Mouse (Mus musculus): ENCODE results near the gene Olfr731. TPM values are rescaled to one million over a fixed set of nuclear protein-coding genes. Genes with fewer than 3 reads are reported as not detected.

Gene Olfr731
- not detected in 2 replicates for polyA plus RNA-seq (2012; rRNA removed)

- DNase-seq (ENCODE audit: low spot score) = no peak
These were observed at the start of gene Olfr731 for GRCm38 (mm10) chr14:50241766-50242165. Gene Olfr731, minus strand, starts transcription at chr14:50241866.

DNA sequence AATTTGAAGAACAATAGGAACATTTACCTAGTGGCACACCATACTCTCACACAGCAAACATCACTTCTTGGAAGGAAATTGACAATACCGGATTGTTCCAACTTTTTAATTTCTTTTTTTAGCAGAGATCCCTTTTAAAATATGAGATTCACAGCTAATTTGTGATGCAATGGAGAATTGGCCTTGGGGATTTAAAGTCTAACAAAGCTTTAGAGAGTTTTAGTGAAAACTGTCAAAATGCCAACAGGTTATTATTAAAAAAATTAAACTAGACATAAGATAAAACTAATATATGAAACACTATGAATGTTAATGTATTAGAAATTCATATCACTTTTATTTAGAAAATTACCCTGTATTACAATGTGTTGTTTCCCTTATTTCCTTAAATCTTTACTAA, 42.4 kb upstream of the Olfr731 start, which contains the start of gene Olfr732:
Gene Olfr732, minus strand, starts transcription at position 101 of the 400 bp plus-strand sequence.
- no peak for DNase-seq (ENCODE audit: low spot score)

DNA sequence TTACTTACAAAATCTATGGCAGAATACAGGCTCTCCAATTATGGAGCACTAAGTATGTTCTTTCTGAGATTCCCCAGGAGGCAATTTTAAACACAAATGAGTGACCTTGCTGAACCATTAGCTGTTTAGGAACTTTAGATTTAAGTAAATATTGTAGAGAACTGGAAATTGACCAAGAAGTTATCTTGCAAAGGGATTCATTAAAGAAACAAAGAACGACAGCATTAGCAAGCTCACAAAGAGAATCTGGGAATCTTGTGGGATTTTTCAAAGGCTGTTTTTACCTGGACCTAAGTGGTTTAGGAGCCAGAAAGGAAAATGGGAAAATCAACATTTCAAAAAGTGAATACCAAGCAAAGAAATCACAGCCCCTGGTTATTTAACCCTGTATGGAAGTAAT, 53.6 kb downstream of the Olfr731 start, which contains the start of gene Olfr730:
Gene Olfr730, minus strand, starts transcription at position 101 of the 400 bp plus-strand sequence.
- DNase-seq (ENCODE audit: low spot score) = no peak

Other genes with a start within 250 kb of the Olfr731 start
- not detected in 2 replicates for gene Olfr725, start 201.5 kb downstream of the Olfr731 start, polyA plus RNA-seq (2012; rRNA removed)
- gene Olfr726, start 150.9 kb downstream of the Olfr731 start, polyA plus RNA-seq (2012; rRNA removed) = not detected in 2 replicates
- gene Olfr727, start 118.7 kb downstream of the Olfr731 start, polyA plus RNA-seq (2012; rRNA removed) = not detected in 2 replicates
- not detected in 2 replicates for gene Olfr728, start 99.2 kb downstream of the Olfr731 start, polyA plus RNA-seq (2012; rRNA removed)
- not detected in 2 replicates for gene Olfr729, start 89.0 kb downstream of the Olfr731 start, polyA plus RNA-seq (2012; rRNA removed)
- not detected in 2 replicates for gene Olfr730, start 53.7 kb downstream of the Olfr731 start, polyA plus RNA-seq (2012; rRNA removed)
- not detected in 2 replicates for gene Olfr732, start 42.3 kb upstream of the Olfr731 start, polyA plus RNA-seq (2012; rRNA removed)
- not detected in 2 replicates for gene Olfr733, start 59.7 kb upstream of the Olfr731 start, polyA plus RNA-seq (2012; rRNA removed)
- gene Olfr734, start 84.9 kb upstream of the Olfr731 start, polyA plus RNA-seq (2012; rRNA removed) = not detected in 2 replicates
- 0.07 TPM in 1 of 2 replicates, not detected in the other for gene Olfr735, start 107.0 kb upstream of the Olfr731 start, polyA plus RNA-seq (2012; rRNA removed)
- gene Tlr11, start 116.0 kb upstream of the Olfr731 start, polyA plus RNA-seq (2012; rRNA removed) = 1.1 and 1.4 TPM in 2 replicates
- not detected in 2 replicates for gene Olfr736, start 139.3 kb upstream of the Olfr731 start, polyA plus RNA-seq (2012; rRNA removed)
- gene Olfr738, start 165.7 kb upstream of the Olfr731 start, polyA plus RNA-seq (2012; rRNA removed) = not detected in 2 replicates
- not detected in 2 replicates for gene Olfr739, start 176.8 kb upstream of the Olfr731 start, polyA plus RNA-seq (2012; rRNA removed)
- not detected in 2 replicates for gene Olfr740, start 203.7 kb upstream of the Olfr731 start, polyA plus RNA-seq (2012; rRNA removed)
- gene Olfr741, start 230.9 kb upstream of the Olfr731 start, polyA plus RNA-seq (2012; rRNA removed) = not detected in 2 replicates